Mouse (Mus musculus) adrenal gland, postnatal 25 days (tissue): ENCODE data around the gene St14. TPM values are rescaled to one million over a fixed set of nuclear protein-coding genes. Genes with fewer than 3 reads are reported as not detected.
"Not testable (repeated sequence)": the region's sequence is repeated elsewhere in the genome, so short reads cannot be mapped to it uniquely, and the experiment has no call there.

Experiments used
- DNase-seq: peaks from one replicate; pipeline ENCODE4 v3.0.0; 2021; ENCODE audit warnings: mixed read lengths
- total RNA-seq: library from RNA; stranded (reverse); gene quantifications from 2 replicates; pipeline ENCODE4 v1.2.3, GENCODE M21; 2021

Gene St14
- total RNA-seq, 1 experiment from 2014 or later, result 1.2 TPM

DNA sequence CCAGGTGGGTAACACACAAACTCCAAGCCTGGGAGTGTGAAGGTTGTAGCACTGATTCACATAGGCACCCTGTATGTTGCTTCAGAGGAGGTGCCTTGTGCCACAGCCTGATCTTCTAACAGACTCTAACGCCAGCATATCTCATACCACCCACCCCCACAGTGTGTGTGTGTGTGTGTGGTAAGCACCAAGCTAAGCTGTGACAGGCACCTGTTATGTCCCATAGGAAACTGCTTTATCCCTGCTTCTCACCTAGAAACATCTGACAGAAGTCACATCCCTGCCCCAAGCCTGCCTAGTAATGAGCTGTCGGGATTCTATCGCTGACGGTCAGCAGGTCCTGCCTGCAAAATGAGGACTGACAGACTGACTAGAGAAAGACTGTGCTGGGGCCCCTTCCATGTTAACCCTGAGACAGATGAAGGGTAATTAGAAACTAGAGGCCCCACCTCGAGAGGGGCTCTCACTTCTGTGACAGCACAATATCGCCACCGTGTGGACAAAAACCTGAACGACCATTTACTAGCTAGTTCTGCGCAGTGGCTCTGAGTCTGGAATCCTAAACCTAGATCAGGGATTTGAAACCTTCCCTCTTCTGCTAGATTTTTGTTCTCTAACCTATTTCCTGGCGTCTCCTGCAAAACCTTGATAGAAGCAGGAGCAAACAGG is 45.4 kb downstream of the St14 start:
- peak; percentile 67 for DNase-seq

GRCm38 (mm10) chr9:31085556-31085955 is 46.1 kb downstream of the St14 start:
- DNase-seq, result no peak

DNA sequence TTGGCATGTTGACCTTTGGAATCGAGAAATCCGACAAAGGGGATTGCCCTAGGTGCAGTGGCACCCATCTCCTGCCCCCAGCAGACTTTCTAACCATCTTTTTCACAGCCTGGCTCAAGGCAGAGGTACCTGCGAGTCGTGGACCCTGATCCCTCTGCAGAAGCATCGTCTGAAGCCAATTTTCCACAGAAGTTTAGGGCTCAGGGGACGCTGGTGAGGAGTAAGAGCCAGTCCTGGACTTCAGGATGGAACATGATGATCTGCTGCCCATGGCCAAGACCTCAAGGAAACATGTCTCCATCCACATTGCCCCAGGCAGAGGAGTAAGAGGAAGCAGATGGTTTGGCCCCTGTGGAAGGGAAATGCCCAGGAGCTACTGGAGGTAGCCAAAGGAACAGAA is 48.9 kb downstream of the St14 start:
- no peak for DNase-seq

DNA sequence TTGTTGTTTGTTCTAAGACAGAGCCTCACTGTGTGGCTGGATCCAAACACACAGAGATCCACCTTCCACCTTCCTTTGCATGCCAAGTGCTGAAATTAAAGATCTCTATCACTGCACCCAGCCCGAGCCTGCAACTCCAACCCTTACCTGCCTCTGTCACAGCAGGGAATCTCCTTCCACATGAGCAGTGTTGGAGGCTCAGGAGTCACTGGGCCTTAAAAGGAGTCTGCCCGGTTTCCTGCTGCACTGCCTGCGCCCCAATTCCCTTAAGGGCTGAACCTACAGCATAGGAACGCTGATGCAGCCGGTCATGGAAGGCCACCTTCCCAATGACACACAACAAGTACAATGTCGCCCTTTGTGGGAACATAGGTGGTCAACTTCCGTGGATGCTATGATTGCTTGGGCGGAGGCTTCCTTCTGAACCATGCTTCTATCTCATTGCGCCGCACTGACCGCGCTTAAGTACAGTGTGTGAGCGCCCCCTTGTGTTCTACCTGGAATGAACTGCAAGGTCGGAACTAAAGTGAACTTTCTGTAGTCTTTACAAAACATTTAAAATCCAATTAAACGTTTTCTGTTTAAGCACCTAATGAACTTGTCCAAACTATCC is 49.5 kb downstream of the St14 start:
- DNase-seq, result peak; percentile 74

DNA sequence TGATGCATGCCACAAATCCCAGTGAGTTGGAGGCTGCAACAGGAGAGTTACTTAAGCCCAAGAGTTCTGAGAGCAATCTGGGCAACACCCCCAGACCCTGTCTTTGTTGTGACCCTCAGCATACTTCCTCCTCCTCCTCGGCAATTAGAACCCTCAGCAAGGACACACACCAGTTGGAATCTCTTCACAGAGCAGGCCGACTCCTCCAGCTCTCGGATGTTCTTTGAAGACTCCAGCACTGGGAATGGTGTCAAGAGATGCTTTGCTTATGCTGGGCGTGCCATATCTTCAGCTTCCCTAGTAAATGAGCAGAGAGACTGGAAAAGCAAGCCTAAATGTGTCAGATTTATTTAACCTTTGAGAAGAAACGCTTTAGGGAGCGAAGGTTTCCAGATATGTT is 50.9 kb downstream of the St14 start:
- DNase-seq, result no peak

GRCm38 (mm10) chr9:31074836-31075235 is 56.8 kb downstream of the St14 start:
- DNase-seq, result no peak

DNA sequence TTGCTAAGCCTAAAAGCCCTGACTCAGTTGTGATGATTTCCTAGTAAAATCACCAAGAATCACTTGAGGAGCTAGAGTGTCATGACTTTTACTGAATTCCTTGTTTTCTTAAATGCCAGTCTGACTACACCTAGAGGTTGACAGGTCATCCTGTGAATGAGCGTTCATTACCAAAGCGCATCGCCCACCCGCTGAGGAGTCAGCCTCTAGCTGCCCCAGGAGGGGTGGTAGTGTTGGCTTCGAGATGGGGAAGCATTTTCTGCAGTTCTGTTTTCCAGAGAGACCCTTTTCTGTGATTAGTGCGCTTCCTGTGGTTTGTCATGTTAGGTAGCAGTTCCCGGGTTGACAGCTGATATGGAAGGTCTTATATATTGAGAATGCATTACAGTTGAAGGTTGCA is 57.9 kb downstream of the St14 start:
- no peak for DNase-seq

DNA sequence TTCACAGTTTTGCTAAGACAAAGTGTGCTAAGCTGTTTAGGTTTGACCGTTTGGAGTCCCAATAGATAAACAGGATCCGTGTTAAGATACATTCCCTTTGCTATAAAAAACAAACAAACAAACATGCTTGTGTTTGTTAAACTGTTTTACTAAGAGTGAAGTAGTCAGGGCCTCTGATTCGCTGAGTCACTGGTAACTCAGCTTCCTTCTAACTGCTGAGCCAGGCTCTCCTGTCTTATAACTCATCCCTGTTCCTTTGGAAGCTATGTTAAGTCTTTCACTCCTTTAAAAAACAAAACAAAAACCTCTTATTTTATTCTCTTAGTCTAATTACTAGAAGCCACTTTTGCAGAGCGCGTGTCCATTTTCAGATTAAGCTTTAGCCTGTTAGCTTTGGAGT is 59.4 kb downstream of the St14 start:
- no peak for DNase-seq

DNA sequence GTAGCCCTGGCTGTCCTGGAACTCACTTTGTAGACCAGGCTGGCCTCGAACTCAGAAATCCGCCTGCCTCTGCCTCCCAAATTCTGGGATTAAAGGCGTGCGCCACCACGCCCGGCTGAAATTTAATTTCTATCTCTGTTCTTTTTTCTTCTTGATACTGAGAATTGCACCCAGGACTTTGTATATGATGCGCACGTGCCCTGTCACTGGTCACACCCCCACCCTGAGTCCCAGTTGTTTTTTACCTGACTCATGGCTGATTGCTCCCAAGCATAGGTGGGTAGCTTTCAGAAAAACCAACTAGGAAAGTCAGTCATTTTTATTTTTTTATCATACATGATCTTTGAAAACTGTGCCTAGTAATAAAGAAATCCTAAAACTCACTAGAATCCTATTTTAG is 60.9 kb downstream of the St14 start:
- DNase-seq, result no peak

GRCm38 (mm10) chr9:31058723-31059122 is 72.9 kb downstream of the St14 start:
- no peak for DNase-seq

DNA sequence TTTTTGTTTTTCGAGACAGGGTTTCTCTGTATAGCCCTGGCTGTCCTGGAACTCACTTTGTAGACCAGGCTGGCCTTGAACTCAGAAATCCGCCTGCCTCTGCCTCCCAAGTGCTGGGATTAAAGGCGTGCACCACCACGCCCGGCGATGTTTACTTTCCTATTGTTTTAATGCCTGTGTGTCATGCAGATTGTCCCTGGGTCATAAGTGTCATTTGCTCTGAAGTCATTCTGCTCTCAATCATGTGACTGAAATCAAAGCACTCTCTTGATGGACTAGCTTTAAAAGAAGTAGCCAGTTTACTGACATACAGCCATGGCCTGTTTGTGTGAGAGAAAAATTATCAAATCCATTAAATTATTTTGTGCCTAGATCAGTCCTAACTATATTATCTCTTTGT is 80.1 kb downstream of the St14 start:
- not testable (repeated sequence) for DNase-seq

GRCm38 (mm10) chr9:31050208-31050607 is 81.4 kb downstream of the St14 start:
- DNase-seq, result no peak

Other genes with a start within 250 kb of the St14 start
- gene Adamts15, start 209.4 kb downstream of the St14 start, total RNA-seq, result 4.6 and 5.7 TPM in 2 replicates
- 0.43 TPM in 1 of 2 replicates, not detected in the other for gene Adamts8, start 189.3 kb downstream of the St14 start, total RNA-seq
- 58.4 and 58.6 TPM in 2 replicates for gene Zbtb44, start 101.2 kb downstream of the St14 start, total RNA-seq
- gene Aplp2, start 80.0 kb upstream of the St14 start, total RNA-seq, result 644 and 715 TPM in 2 replicates
- 9.7 and 12.1 TPM in 2 replicates for gene Prdm10, start 148.7 kb upstream of the St14 start, total RNA-seq